In the genomic region with DNA sequence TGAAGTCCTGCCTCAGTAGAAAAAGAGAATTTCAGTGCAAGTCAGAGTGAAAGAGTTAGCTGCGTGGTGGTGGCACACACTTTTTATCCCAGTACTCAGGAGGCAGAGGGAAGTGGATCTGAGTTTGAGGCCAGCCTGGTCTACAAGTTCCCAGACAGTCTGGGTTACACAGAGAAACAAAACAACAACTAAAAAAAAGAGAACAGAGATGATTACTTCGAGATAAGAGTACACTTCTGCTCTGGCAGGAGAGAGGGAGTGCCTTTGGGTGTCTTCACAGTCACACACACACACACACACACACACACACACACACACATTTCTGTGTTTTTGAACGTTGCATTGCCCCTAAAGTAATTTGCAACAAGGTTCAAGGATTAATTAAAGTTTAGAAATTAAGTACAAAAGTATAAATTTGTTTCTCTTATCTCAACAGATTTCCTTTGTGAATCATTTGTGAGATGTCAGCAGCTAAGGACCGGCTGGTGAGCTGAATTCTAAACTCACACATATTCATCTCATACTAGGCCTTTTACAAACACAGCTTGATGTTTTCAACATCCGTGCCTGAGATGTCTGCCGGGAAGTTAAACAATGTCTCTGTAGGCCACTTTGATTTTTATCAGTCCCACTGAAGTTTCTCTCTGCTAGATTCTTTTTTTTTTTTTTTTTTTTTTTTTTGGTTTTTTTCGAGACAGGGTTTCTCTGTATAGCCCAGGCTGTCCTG, we compare ENCODE assay signal across 18 mouse cellular contexts. TPM values are rescaled to one million over a fixed set of nuclear protein-coding genes. Genes with fewer than 3 reads are reported as not detected.
DNase-seq lines count a peak whose midpoint lies in the region; ATAC-seq and TF ChIP-seq lines count a peak whose summit lies in the region.
"Had no signal": no experiment of that assay in that cellular context is flagged by ENCODE, and none has a peak within 500 bp of the region (broad histone marks: within the 10 kb centered on the region; RNA-seq: fewer than 3 reads in every experiment).

No protein-coding gene starts in this region.

- DNase-seq in spleen, adult 2 months (ENCODE audit: low read depth in 1 of 2, low spot score in 2 of 2): no peak
- no peak for DNase-seq in spleen, adult 18-20 months
- DNase-seq in forebrain, embryonic 10.5 days (ENCODE audit: extremely low spot score, low spot score): no peak
- DNase-seq in layer of hippocampus, postnatal 36 days: no peak
- DNase-seq: adrenal gland, postnatal 14 days; cerebellum, postnatal 14 days; gastrocnemius, postnatal 14 days; kidney, adult 11 months; kidney, postnatal 14 days; lung, postnatal 14 days; retina, postnatal 1 day had no signal

- H3K27ac ChIP-seq in spleen, adult 2 months (ENCODE audit: insufficient read depth, low read length): peak overlapping the region; percentile 51
- H3K27ac ChIP-seq in small intestine, adult 2 months (ENCODE audit: insufficient read depth, low read depth, low read length): peak overlapping the region; percentile 62
- no peak overlapping the region for H3K27ac ChIP-seq in forebrain, embryonic 10.5 days
- H3K27ac ChIP-seq: forebrain, embryonic 12.5 days; hindbrain, embryonic 12.5 days; limb, embryonic 12.5 days; midbrain, embryonic 10.5 days had no signal

- no peak for TF ChIP-seq POLR2A in spleen, adult 2 months (IDR thresholded peaks at IDR 0.05; ENCODE audit: low read depth, low read length)
- TF ChIP-seq POLR2A in small intestine, adult 2 months (IDR thresholded peaks at IDR 0.05; ENCODE audit: low read depth, low read length): no peak

- H3K36me3 ChIP-seq in spleen, adult 2 months (ENCODE audit: control insufficient read depth, insufficient read depth, low read length): no peaks in the 10 kb centered on the region
- no peaks in the 10 kb centered on the region for H3K36me3 ChIP-seq in small intestine, adult 2 months (ENCODE audit: control insufficient read depth, insufficient read depth, low read length)
- no peaks in the 10 kb centered on the region for H3K36me3 ChIP-seq in forebrain, embryonic 10.5 days (replicated peaks)
- H3K36me3 ChIP-seq: forebrain, embryonic 12.5 days; hindbrain, embryonic 12.5 days; limb, embryonic 12.5 days; midbrain, embryonic 10.5 days had no signal

- peaks cover 18% of the 10 kb centered on the region; the same call in 1 of the 2 replicates for H3K4me1 ChIP-seq in spleen, adult 2 months (ENCODE audit: control insufficient read depth, insufficient read depth, insufficient read length)
- H3K4me1 ChIP-seq in small intestine, adult 2 months (ENCODE audit: control insufficient read depth, insufficient read depth, insufficient read length, low read length): peaks cover 6% of the 10 kb centered on the region
- no peaks in the 10 kb centered on the region for H3K4me1 ChIP-seq in forebrain, embryonic 10.5 days
- H3K4me1 ChIP-seq: forebrain, embryonic 12.5 days; hindbrain, embryonic 12.5 days; midbrain, embryonic 10.5 days had no signal

- no peaks in the 10 kb centered on the region for H3K27me3 ChIP-seq in spleen, adult 2 months (ENCODE audit: control insufficient read depth, insufficient read depth, low read length)
- no peaks in the 10 kb centered on the region for H3K27me3 ChIP-seq in small intestine, adult 2 months (ENCODE audit: control insufficient read depth, insufficient read depth, low read length)
- no peaks in the 10 kb centered on the region for H3K27me3 ChIP-seq in forebrain, embryonic 10.5 days (ENCODE audit: poor library complexity, severe bottlenecking)
- H3K27me3 ChIP-seq: forebrain, embryonic 12.5 days; hindbrain, embryonic 12.5 days; limb, embryonic 12.5 days had no signal

- no peak for TF ChIP-seq CTCF in spleen, adult 2 months (IDR thresholded peaks at IDR 0.05; ENCODE audit: extremely low read depth, insufficient read depth, insufficient read length, insufficient replicate concordance)
- TF ChIP-seq CTCF in small intestine, adult 2 months (IDR thresholded peaks at IDR 0.05; ENCODE audit: extremely low read depth, insufficient read length, insufficient replicate concordance, low read depth, low read length): no peak

- H3K4me3 ChIP-seq in spleen, adult 2 months (ENCODE audit: extremely low read depth, insufficient read depth, insufficient read length): no peak overlapping the region
- no peak overlapping the region for H3K4me3 ChIP-seq in small intestine, adult 2 months (ENCODE audit: low read depth, low read length)
- H3K4me3 ChIP-seq in forebrain, embryonic 10.5 days: no peak overlapping the region
- H3K4me3 ChIP-seq: forebrain, embryonic 12.5 days; hindbrain, embryonic 12.5 days; limb, embryonic 12.5 days; midbrain, embryonic 10.5 days had no signal

- 42% methylated on average over 7 of the region's 7 CpGs for WGBS in spleen, adult 2 months
- WGBS in small intestine, adult 2 months: 48% methylated on average over 7 of the region's 7 CpGs
- 84% methylated on average over 7 of the region's 7 CpGs for WGBS in forebrain, embryonic 10.5 days

- peak; percentile 81 for ATAC-seq in CD4-positive, CD25-positive, alpha-beta regulatory T cell, adult 4 months
- ATAC-seq in granulocyte monocyte progenitor cell, adult 5-6 weeks (replicated peaks; ENCODE audit: poor library complexity, severe bottlenecking): peak; percentile 29; the same call in 1 of the 2 replicates

- no peaks in the 10 kb centered on the region for H3K9me3 ChIP-seq in forebrain, embryonic 10.5 days
- H3K9me3 ChIP-seq: forebrain, embryonic 12.5 days; hindbrain, embryonic 12.5 days; limb, embryonic 12.5 days; midbrain, embryonic 10.5 days had no signal

RNA-seq across cellular contexts. Expression of gene Golga5, which starts 12.3 kb away (rescaled TPM):
- polyA plus RNA-seq in spleen, adult 2 months (2012; rRNA removed): 6.9 and 9.3 TPM in 2 replicates
- polyA plus RNA-seq in CD4-positive, CD25-positive, alpha-beta regulatory T cell, adult 4 months (2017; shearing (Covaris generic)): 10 to 100 TPM; 22.8 to 28.8 TPM
- 25.2 and 28.7 TPM in 2 replicates for total RNA-seq in granulocyte monocyte progenitor cell, adult 5-6 weeks (2014; fragmentation: Nextera tagmentation)
- 53.3 and 71.2 TPM in 2 replicates for total RNA-seq in granulocyte monocyte progenitor cell, adult 5-6 weeks (2017)
- 3.7 and 7.8 TPM in 2 replicates for polyA plus RNA-seq in small intestine, adult 2 months (2012; rRNA removed)
- 25.0 and 26.3 TPM in 2 replicates for polyA plus RNA-seq in forebrain, embryonic 10.5 days (2016; fragmentation: Nextera tagmentation; extraction: Ambion mirVana)
- 10 to 100 TPM; 26.0 to 27.1 TPM for total RNA-seq in layer of hippocampus, postnatal 36 days (2021)

RNA-seq across cellular contexts. Expression of gene Lgmn, which starts 17.0 kb away (rescaled TPM):
- polyA plus RNA-seq in spleen, adult 2 months (2012; rRNA removed): 111 and 132 TPM in 2 replicates
- 10 to 100 TPM; 19.0 to 28.0 TPM for polyA plus RNA-seq in CD4-positive, CD25-positive, alpha-beta regulatory T cell, adult 4 months (2017; shearing (Covaris generic))
- total RNA-seq in granulocyte monocyte progenitor cell, adult 5-6 weeks (2014; fragmentation: Nextera tagmentation): 0.47 and 0.58 TPM in 2 replicates
- total RNA-seq in granulocyte monocyte progenitor cell, adult 5-6 weeks (2017): 1.2 and 1.7 TPM in 2 replicates
- 48.6 and 70.2 TPM in 2 replicates for polyA plus RNA-seq in small intestine, adult 2 months (2012; rRNA removed)
- polyA plus RNA-seq in forebrain, embryonic 10.5 days (2016; fragmentation: Nextera tagmentation; extraction: Ambion mirVana): 41.4 and 42.8 TPM in 2 replicates
- total RNA-seq in layer of hippocampus, postnatal 36 days (2021): 10 to 100 TPM; 83.0 to 84.8 TPM
